Mouse (Mus musculus) yolk sac, embryonic 10.5 days (tissue): ENCODE measurements at regions not wholly inside any gene's neighbourhood (a gene's known extent, or its start where the extent isn't known, plus 50 kb on each side); places are given as distances from the start of the nearest gene placed in this dataset.
A peak's percentile ranks its signal among the peaks of the same experiment; 100 is the strongest.

Experiments
- DNase-seq: peaks from one replicate; pipeline ENCODE4 v3.0.0-alpha.2; 2017; ENCODE audit warnings: low spot score

DNA sequence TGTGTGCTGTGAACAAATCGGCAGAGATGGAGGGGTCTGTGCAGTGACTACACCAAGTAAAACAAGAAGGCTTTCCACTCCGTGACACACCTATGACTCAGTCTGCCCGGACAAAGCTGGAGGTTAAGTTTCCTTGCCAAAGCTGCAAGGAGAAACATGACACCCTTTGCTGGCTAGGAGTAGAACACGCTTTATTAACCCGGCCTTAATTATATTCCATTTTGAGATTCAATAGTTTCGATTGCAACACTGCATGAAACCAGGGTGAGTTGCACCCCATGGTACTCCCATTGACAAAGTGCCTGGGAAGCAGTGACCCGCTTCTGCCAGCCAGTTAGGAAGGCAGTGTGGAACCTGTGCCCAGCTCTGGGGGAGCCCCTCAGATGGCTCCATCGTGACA lies 256.2 kb upstream of the Gm26657 start:
- DNase-seq = no peak

DNA sequence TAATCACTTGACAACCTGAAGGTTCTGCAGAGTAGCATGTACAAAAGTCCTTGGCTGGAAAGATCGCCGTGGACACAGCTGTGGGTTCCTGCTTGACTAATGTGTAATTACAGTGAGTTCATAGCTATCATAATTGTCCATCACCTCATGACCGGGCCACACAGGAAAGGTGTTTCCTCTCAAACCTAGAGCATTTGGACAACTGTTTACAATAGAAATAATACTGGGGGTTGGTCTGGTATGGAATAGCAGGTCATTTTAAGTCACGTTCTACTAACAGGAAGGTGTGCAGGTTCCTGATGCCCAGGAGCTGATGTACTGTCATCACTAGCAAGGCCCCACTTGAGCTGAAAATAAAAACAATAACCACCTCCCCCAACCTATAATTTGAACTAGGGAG lies 283.1 kb upstream of the Gm26657 start:
- no peak for DNase-seq

DNA sequence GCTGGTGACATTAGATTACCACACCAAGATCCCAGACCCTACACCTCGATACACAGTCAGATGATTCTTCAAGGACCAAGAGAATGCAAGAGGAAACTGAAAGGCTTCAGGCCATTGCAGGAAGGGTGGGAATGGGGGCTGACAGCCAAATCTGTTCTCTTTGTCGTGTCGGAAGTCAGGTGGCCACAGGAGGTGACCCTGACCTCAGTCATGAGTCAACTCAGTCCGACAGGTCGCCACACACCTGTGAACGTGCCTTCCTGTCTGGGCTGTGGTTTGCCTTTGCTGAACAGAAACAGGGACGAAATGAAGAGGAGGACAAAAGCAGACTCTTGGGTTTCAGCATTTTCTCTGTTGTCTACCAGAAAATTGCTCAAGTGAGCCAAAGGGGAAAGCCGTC lies 318.3 kb upstream of the Gm26657 start:
- DNase-seq = no peak

DNA sequence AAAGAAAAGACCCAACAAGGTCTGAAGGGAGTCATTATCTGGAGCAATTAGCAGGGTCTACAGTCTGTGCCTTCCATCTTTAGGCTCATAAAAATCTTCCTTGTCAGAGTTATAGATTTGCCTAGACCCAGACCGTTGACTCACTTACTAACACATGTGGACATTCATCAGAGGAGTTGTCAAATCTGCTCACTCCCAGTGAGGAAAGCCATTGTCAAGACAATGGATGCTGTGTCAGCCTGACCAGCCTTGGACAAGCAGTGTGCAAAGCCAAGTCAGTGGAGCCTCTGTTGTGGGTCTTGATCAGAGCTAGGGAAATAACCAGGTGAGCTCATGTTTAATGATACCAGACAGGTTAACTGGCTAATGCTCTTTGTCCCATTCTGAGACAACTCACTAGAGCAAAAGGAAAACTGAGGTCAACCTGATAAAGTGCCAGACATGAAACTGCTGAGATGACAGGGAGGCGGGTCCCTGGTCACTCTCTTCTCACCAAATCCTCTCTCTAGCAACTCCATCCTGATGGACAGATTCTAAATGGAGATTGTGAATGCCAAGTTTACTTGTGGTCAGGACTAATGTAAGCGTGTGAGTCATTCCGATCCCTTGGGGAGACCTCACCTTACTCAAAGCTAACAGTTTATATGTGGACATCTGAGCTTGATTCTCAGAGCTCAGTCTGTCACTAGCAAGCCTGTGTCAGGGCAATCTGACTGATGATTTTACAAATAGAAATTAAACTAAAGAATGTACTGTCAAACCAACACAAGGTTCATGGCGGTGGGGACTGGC lies 320.6 kb upstream of the Gm26657 start:
- DNase-seq = no peak

DNA sequence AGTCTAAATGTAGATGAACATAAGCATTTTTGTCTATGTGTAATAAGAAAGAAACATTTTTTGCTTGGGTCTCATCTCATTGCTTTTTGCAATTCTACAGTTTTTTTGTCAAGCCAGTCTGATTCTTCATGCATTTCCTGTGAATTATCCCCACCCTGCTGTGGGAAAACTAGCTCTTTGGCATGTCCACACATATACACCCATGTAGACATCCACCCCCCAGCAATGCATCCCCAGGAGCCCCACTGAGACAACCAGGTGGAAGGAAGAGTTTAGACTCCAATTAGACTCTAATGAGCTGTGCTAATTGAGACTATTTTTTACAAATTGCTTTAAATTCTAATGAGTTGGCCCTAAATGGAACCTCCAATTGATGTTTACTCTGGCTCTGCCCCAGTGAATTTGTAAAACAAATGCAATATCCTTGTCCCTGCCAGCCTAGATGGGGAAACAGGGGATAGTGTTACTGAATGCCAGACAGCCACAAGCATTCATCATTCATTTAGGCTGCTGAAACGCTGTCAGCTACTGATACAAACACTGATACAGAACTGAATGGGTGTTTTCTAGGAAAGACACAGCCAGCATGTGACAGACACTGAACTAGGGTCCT lies 328.7 kb upstream of the Gm26657 start:
- DNase-seq = no peak

DNA sequence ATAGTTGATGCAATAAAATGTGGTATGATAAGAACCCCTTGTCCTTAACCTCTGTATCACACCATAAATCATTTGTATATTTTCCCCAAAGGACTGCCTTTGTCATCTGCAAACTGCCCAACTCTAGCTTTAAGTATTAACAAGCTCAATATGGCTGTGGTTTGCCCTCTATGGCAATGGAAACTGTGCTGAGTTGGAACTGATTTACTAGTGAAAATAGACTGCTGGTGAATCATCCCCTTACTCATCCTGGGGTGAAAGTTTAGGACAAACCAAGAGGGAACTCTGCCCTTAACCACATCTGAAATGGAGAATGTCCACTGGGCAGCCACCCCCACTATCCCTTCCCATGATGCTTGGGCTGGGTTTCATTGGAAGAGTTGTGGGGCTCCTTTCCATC lies 346.1 kb upstream of the Gm26657 start:
- no peak for DNase-seq

DNA sequence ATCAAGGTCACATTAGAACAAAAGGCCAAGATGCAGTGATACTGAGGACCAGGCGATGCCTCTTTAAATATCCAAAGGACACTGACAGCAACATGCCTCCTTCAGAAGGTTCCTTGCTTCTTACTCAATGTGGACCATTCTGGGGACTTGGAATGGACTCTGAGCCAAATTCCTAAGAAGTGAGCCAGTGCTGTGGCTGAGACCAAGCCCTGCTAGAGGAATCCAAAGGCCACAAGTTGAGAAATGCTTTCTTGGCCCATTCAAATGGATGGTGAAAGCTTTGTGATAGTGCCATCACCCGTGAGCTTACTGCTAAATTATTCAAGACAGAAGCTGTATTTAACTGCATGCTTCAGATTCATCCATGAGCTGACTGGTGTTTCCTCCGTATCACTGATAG lies 352.8 kb upstream of the Gm26657 start:
- DNase-seq = no peak

DNA sequence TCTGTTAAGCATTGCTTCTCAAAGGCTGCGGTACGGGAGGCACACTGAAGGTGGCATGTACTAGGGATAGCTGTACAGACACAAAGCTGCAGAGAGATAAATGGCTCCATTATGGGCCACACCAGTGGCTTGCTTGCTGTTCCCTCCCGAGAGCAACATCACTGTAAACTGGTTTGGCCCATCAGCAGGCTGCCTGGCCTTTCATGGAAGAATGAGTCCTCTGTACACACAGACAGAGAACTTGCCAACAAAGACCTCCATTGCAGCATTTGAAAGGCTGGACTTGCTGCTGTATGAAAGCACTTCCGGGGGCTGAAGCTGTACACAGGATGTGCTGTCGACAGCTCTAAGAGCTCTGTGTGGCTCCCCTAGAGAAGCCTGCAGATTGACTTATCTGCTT lies 364.1 kb upstream of the Gm26657 start:
- no peak for DNase-seq

DNA sequence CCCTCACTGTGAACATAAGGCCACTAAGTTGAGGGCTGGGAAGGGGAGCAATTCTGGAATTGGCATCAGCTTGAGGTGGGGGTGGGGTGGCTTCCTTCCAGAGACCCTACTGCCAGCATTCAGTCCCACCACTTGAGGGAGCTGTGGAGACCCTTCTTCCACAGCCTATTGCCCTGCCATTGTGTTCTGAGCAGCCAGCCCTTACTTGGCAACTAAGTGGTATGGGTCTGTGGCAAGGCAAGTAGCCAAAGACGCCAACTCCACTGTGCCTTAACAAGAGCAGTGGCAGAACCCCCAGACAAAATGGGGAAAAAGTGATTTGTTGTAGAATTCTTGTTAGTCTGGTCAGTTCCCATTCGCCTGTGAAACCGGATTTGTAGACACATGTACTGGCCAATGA lies 365.4 kb upstream of the Gm26657 start:
- no peak for DNase-seq

DNA sequence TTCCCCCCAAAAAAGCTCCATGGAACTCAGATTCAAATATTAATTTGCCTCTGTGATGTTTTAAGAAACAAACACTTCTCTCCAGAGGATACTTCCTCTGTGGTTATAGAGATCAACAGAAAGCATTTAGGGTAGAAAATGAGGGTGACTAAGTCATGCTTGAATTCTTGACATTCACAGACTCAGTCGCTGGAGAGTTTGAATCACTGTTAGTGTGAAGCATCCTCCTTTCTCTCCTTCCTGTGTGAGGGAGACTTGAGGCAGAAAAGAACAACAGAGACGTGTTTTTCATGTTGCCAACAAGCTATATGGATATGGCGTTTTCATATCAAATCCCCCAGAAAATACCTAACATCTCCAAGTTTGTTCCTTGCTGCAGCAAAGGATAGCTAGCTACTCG lies 366.1 kb upstream of the Gm26657 start:
- no peak for DNase-seq

DNA sequence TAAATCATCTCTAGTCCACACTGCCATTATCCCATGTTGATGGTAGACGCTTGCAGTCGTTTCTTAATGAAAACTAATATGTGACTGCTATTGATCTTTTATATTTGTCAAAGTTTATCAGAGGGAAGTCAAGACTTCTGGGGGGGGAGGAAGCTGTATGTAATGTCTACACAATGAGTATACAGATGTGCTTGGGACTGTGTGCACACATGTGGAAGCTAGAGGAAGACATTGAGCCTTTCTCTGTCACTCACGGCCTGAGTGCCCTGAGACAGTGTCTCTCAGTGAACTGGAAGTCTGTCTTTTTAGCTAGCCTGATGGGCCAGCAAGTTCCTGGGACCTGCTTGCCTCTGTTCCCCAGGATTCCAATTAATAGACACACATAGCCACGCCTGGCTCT lies 366.7 kb upstream of the Gm26657 start:
- DNase-seq = no peak

DNA sequence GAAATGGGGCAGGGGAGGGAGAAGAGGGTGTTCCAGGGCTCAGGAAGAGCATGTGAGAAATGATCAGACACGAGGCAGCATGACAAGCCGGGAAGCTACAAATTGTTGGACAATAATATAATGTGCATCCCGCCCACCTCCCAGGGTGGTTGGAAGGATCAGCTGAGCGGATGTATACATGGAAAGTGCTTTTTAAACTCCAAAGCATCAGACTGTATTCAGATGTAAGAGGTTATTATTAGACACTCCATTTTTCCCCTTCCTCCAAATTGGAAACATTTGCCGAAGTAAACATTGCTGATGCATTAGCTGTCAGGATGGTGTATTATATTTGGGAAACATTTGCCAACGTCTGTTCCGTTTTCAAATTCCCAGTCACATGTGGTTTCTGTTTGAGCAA lies 367.2 kb upstream of the Gm26657 start:
- no peak for DNase-seq

DNA sequence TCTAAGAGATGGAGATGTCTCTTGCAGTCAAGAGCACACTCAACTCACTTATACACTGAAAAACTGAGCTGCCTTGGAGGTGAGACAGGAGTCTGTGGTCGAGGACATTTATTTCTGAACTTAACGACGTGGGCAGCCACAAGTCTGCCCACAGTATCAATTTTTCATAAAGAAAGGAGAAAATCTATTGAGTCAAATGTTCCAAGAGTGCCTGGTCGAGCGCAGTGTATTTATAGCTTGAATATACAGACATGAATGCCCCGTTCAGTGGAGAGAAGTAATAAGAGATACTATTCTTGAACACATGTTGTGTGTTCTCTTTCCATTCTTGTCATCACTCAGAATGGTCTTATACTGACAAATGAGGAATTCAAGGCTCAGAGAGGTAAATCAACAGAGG lies 375.3 kb upstream of the Gm26657 start:
- no peak for DNase-seq

DNA sequence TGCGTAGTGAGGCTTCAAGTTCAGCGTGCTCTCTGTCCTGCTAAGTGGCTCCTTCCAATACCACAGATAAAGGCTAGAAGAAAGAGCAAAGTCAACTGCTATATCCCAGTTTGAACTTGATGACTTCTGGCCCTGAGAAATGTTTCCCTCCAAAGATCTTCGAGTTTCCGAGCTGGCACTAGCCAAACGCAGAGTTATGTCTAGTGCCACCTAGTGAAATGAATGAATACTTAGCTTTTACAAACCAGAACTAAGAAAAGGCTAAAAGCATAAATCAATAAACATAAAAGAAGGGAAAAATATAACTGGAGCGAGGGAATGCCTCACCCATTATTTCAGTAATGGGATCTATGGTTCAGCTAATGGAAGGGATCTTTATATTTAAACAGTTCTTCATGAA lies 377.7 kb upstream of the Gm26657 start:
- no peak for DNase-seq

DNA sequence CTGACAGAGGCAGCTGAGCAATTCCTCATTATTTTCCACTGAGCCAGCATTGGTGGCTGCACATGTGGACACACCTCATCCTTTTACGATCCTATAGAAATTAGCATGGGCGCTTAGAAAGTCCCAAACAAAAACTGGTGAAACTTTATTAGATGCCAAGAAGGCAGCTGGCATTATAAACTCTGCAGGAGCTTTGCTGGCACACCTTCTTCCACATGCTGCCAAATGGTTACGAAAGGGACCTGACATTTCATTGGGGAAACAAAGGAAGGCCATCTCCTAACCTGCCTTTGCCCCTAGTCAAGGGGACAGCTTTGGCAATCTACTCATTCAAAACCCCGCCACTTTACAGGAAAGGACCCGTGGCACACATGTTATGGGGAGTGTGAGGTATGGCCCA lies 390.7 kb upstream of the Gm26657 start:
- DNase-seq = no peak

DNA sequence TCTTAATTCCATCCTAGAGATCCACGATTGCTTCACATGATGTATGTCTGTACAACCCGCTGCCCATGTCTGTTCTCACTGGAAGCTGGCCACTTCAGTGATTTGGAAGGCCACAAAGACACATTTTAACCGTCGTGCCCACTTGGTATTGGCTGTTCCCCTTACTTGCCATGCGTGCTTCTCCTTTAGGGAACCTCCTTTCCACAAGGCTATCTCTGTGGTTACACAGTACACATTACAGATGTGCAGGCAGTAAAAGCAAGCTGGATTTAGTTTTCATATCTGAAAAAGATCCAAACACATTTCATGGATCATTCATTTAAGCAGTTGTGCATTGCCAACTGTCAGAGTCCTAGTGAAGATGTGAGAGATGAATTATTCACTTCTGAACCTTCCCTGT lies 414.7 kb upstream of the Gm26657 start:
- DNase-seq = no peak

DNA sequence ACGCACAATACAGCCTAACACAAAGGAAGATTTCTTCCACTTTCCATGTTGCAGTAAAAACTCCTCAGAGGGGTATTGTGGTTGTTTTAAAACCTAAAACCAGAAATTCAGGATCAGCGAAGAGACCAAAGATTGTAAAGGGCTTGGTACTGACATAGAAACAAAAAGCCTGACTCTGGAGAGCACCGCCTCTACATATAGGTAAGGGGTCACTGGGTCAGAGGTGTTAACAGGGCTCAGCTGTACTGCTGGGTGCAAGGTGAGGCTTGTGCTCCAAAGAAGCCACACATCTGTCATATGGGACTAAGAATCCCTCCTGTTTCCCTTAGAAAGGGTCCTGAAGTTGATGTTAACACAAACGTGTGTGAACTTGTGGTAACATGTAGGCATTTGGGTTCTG lies 420.7 kb upstream of the Gm26657 start:
- DNase-seq = no peak

DNA sequence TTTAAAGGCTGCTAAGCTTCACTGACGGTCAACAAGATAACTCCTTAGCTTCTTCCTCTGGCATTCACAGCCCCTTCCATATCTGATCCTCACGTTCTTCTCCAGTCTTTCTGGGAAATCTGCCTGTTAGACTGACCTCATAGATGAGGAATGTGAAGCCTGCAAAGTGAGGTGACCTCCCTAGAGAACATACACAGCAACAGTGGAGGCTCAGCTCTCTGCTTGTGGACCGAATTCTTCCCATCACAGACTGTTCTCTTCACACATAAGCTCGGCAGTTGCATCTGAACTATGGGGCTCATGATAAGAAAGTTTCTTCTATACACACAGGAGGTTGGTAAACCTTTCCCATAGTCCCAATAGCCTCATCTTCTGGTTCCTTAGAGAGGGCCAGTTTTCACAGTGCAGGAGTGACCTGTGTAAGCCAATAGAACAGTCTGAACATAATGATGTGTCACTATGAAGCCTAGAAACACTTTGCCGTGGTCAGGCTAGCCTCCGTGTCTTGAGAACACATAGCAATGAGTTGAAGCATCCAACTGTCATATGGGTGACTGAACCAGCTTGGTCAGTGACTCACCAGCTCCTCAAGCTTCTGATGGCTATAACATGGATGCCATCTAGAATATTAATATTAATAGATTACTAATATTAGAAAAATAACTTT lies 434.1 kb upstream of the Gm26657 start:
- DNase-seq = peak; percentile 31

DNA sequence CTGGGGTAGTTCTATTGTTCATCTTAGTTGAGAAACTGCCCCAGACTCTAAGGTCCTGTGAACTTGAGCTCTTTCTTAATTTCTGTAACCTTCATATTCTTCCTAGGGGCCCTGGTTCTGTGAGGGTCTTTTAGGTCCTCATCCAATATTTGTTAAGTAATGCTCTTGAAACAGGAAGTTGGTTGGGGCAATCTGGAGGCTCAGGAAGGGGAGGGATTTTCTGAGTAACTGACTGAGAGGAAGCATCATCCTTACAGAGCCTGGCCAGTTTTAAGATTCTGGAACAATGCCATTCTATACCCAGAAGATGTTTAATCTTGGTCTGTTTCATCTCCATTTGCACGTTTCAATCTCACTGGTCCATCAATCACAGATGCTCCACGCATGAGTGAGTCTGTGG lies 435.6 kb upstream of the Gm26657 start:
- DNase-seq = no peak

DNA sequence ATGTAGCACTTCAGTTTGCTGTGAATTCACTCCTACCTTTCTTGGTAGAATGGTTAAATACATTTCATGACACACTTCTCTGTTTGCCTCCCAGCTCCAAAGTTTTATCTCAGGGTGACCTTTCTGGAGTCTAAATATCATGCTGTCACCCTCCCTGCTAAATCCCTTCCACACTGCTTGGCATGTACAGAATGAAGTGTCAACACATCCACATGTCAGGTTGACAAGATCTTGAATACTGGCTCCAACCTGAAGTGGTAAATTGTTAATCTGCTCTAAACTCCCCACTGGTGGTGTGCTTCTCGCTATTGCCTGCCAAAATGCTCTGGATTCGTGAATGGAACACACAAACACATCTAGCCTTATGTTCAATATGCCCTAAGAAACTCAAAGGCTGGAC lies 451.9 kb upstream of the Gm26657 start:
- no peak for DNase-seq

DNA sequence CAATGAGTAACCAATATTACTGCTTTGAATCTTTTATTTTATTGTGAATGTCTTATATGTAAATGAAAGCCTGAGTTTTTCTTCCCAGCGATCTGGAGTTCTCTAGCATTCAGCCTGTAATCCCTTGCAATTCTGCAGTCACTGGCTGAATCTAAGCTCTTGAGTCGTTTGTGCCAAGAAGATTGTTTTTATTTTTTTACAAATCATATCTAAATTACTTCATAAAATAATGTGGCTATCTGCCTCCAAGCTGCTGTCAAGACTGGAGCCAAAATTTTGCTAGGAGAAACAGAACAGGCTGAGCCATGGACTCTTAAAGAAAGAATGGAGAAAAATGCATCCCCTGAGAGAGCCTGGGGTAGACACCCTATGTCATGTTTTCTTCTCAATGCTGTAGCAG lies 455.4 kb upstream of the Gm26657 start:
- DNase-seq = no peak

DNA sequence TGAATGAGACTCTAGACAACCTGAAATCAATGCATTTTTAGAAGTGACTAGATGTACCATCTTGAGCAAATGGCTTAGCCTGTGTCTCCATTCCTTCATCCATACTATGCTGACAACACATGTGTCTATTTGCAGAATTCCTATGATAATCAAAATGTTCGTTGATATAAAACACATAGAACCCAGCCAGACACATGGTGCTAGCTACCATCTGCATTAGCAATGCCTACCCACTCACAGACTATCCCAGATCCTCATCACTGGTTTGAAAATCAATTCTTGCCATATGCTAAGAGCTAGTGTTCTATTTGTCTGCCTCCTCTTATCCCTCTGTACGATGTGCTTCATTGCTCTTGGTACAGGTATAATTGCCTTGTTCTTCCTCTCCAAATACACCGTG lies 464.0 kb upstream of the Gm26657 start:
- no peak for DNase-seq

DNA sequence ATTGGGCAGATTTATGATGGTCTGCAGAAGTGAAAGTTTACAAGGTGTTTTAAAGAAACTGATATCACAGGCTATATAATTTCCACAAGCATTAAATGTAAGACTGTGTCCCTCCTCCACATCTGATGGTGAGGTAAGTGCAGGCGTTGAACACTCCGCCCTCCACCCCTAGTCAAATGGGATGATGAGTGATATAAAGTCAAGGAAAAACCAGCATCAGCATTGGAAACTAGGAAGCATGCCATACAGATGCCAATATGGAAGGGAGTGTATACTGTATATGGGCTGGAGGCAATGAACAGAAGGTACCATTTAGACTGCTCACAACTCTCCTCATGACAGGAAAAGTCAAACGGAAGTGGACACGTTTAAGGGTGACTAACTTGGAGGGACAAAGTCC lies 468.5 kb upstream of the Gm26657 start:
- no peak for DNase-seq

DNA sequence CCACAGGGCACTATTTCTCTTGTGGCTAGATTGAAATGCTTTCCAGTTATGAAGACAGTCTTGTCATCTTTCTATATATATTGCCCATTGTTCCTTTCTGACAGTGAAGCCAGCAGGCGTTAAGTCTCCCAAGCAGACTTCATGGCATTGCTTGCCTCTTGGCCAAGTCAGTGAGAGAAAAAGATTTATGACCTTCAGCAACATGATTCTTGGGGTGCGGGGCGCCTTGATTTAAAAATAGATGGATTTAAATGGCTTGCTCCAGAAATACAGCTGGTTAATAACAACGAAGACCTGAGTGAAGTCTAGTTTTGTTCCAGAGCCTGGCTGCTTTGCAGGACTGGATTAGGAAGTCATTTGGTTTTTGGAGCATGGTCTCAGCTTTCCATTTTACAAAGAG lies 475.2 kb upstream of the Gm26657 start:
- no peak for DNase-seq
